Mouse (Mus musculus) MEL (cell line): ENCODE results near the gene Pid1.

Experiments
- MXI1 ChIP-seq: IDR thresholded peaks from 2 replicates; pipeline ENCODE4 v1.6.1; 2011; ENCODE audit warnings: mild to moderate bottlenecking, low read depth, low read length, improper control_type of control experiment
- RCOR1 ChIP-seq: IDR thresholded peaks from 2 replicates; pipeline ENCODE4 v1.6.1; 2012; ENCODE audit warnings: low read depth, mild to moderate bottlenecking, inconsistent platforms, low read length, improper control_type of control experiment

GRCm38 (mm10) chr1:84396787-84397186 lies 32.8 kb upstream of the Pid1 start:
- TF ChIP-seq RCOR1 (no peak), MXI1 (no peak)
